Mouse (Mus musculus): ENCODE data around the gene Tcp11. TPM values are rescaled to one million over a fixed set of nuclear protein-coding genes. Genes with fewer than 3 reads are reported as not detected.

The Tcp11 gene
- total RNA-seq, 1 experiment = 4.8 TPM

GRCm38 (mm10) chr17:28084964-28085363 is 4.5 kb upstream of the Tcp11 start:
- Histone ChIP-seq H3K9ac (ENCODE audit: insufficient read depth, low read depth, low read length, poor library complexity, severe bottlenecking) (peak overlapping the region; percentile 60; the same call in 1 of the 2 replicates), H3K27ac (ENCODE audit: insufficient read depth, low read depth, low read length, poor library complexity, severe bottlenecking) (no peak overlapping the region; the same call in 1 of the 2 replicates), H3K36me3 (ENCODE audit: control insufficient read depth, insufficient read depth, low read length, poor library complexity, severe bottlenecking) (no peaks in the 10 kb centered on the region), H3K4me3 (ENCODE audit: insufficient read depth in 1 of 2, low read depth in 1 of 2, low read length in 2 of 2, poor library complexity in 1 of 2, severe bottlenecking in 1 of 2) (0 out of 4 replicates have a peak overlapping the region, but pooled peaks of 1 of the 2 experiments have one; percentile 25), H3K9me3 (ENCODE audit: control insufficient read depth, insufficient read depth, low read depth, low read length) (no peaks in the 10 kb centered on the region), H3K4me1 (ENCODE audit: control insufficient read depth in 2 of 2, insufficient read depth in 2 of 2, low read length in 2 of 2, poor library complexity in 1 of 2) (peaks cover 6 to 31% of the 10 kb centered on the region in 2 experiments)
- TF ChIP-seq HCFC1 (IDR thresholded peaks at IDR 0.05; ENCODE audit: borderline replicate concordance, insufficient read depth, low read length) = 0 out of 2 replicates have a peak, but pooled peaks have one; percentile 36
- no peak for TF ChIP-seq MAFK (IDR thresholded peaks at IDR 0.05; ENCODE audit: insufficient read depth, low read depth, low read length)
- TF ChIP-seq ZC3H11A (IDR thresholded peaks at IDR 0.05; ENCODE audit: borderline replicate concordance, low read depth, low read length) = peak; percentile 46; the same call in 1 of the 2 replicates
- in situ Hi-C loops (cut with MboI; ENCODE audit: low sequenced_read_pairs in 2 of 2, unreplicated experiment in 2 of 2) = no loop called here
- peak; percentile 82 for DNase-seq (ENCODE audit: low read depth, low spot score)

GRCm38 (mm10) chr17:28084395-28084905 is 4.0 kb upstream of the Tcp11 start:
- H3K4me3 ChIP-seq (ENCODE audit: insufficient read depth in 1 of 2, low read depth in 1 of 2, low read length in 2 of 2, poor library complexity in 1 of 2, severe bottlenecking in 1 of 2) = no peak overlapping the region

GRCm38 (mm10) chr17:28082863-28083262 is 2.4 kb upstream of the Tcp11 start:
- no peak overlapping the region for H3K9ac ChIP-seq (ENCODE audit: insufficient read depth, low read depth, low read length, poor library complexity, severe bottlenecking)
- in situ Hi-C loops (cut with MboI; ENCODE audit: low sequenced_read_pairs in 2 of 2, unreplicated experiment in 2 of 2) = no loop called here
- DNase-seq (ENCODE audit: low read depth, low spot score) = no peak
- TF ChIP-seq MAFK (IDR thresholded peaks at IDR 0.05; ENCODE audit: insufficient read depth, low read depth, low read length) (no peak), HCFC1 (IDR thresholded peaks at IDR 0.05; ENCODE audit: borderline replicate concordance, insufficient read depth, low read length) (no peak), ZC3H11A (IDR thresholded peaks at IDR 0.05; ENCODE audit: borderline replicate concordance, low read depth, low read length) (no peak), ZNF384 (IDR thresholded peaks at IDR 0.05; ENCODE audit: low read depth, low read length) (no peak), CHD2 (IDR thresholded peaks at IDR 0.05; ENCODE audit: low read depth, low read length) (no peak)
- no peaks in the 10 kb centered on the region for H3K36me3 ChIP-seq (ENCODE audit: control insufficient read depth, insufficient read depth, low read length, poor library complexity, severe bottlenecking)
- H3K4me3 ChIP-seq (ENCODE audit: insufficient read depth in 1 of 2, low read depth in 1 of 2, low read length in 2 of 2, poor library complexity in 1 of 2, severe bottlenecking in 1 of 2) = no peak overlapping the region
- H3K9me3 ChIP-seq (ENCODE audit: control insufficient read depth, insufficient read depth, low read depth, low read length) = no peaks in the 10 kb centered on the region
- peaks cover 4 to 25% of the 10 kb centered on the region in 2 experiments; a peak in 3 of 4 replicates for H3K4me1 ChIP-seq (ENCODE audit: control insufficient read depth in 2 of 2, insufficient read depth in 2 of 2, low read length in 2 of 2, poor library complexity in 1 of 2)
- no peak overlapping the region for H3K27ac ChIP-seq (ENCODE audit: insufficient read depth, low read depth, low read length, poor library complexity, severe bottlenecking)

More at GRCm38 (mm10) chr17:28084395-28084905, 4.0 kb upstream of the Tcp11 start:
- H3K36me3 ChIP-seq (ENCODE audit: control insufficient read depth, insufficient read depth, low read length, poor library complexity, severe bottlenecking) = no peaks in the 10 kb centered on the region
- no peak for DNase-seq (ENCODE audit: low read depth, low spot score)
- H3K9ac ChIP-seq (ENCODE audit: insufficient read depth, low read depth, low read length, poor library complexity, severe bottlenecking) = peak overlapping the region; percentile 60; the same call in 1 of the 2 replicates
- no peaks in the 10 kb centered on the region for H3K9me3 ChIP-seq (ENCODE audit: control insufficient read depth, insufficient read depth, low read depth, low read length)
- H3K4me1 ChIP-seq (ENCODE audit: control insufficient read depth in 2 of 2, insufficient read depth in 2 of 2, low read length in 2 of 2, poor library complexity in 1 of 2) = peaks cover 6 to 31% of the 10 kb centered on the region in 2 experiments
- in situ Hi-C loops (cut with MboI; ENCODE audit: low sequenced_read_pairs in 2 of 2, unreplicated experiment in 2 of 2) = no loop called here
- no peak for TF ChIP-seq ZNF384 (IDR thresholded peaks at IDR 0.05; ENCODE audit: low read depth, low read length)
- TF ChIP-seq ZC3H11A (IDR thresholded peaks at IDR 0.05; ENCODE audit: borderline replicate concordance, low read depth, low read length) = no peak
- no peak for TF ChIP-seq CHD2 (IDR thresholded peaks at IDR 0.05; ENCODE audit: low read depth, low read length)
- TF ChIP-seq MAFK (IDR thresholded peaks at IDR 0.05; ENCODE audit: insufficient read depth, low read depth, low read length) = no peak
- TF ChIP-seq HCFC1 (IDR thresholded peaks at IDR 0.05; ENCODE audit: borderline replicate concordance, insufficient read depth, low read length) = no peak
- H3K27ac ChIP-seq (ENCODE audit: insufficient read depth, low read depth, low read length, poor library complexity, severe bottlenecking) = no peak overlapping the region; the same call in 1 of the 2 replicates

GRCm38 (mm10) chr17:28081856-28082255 is 1.4 kb upstream of the Tcp11 start:
- Histone ChIP-seq H3K9ac (ENCODE audit: insufficient read depth, low read depth, low read length, poor library complexity, severe bottlenecking) (no peak overlapping the region; the same call in 1 of the 2 replicates), H3K9me3 (ENCODE audit: control insufficient read depth, insufficient read depth, low read depth, low read length) (no peaks in the 10 kb centered on the region), H3K27ac (ENCODE audit: insufficient read depth, low read depth, low read length, poor library complexity, severe bottlenecking) (peak overlapping the region; percentile 20; the same call in 1 of the 2 replicates), H3K36me3 (ENCODE audit: control insufficient read depth, insufficient read depth, low read length, poor library complexity, severe bottlenecking) (no peaks in the 10 kb centered on the region), H3K4me1 (ENCODE audit: control insufficient read depth in 2 of 2, insufficient read depth in 2 of 2, low read length in 2 of 2, poor library complexity in 1 of 2) (peaks cover under 1 to 23% of the 10 kb centered on the region in 2 experiments; a peak in 3 of 4 replicates), H3K4me3 (ENCODE audit: insufficient read depth in 1 of 2, low read depth in 1 of 2, low read length in 2 of 2, poor library complexity in 1 of 2, severe bottlenecking in 1 of 2) (0 out of 4 replicates have a peak overlapping the region, but pooled peaks of 1 of the 2 experiments have one; percentile 11)
- peak; percentile 17; the same call in 1 of the 2 replicates for TF ChIP-seq HCFC1 (IDR thresholded peaks at IDR 0.05; ENCODE audit: borderline replicate concordance, insufficient read depth, low read length)
- TF ChIP-seq ZC3H11A (IDR thresholded peaks at IDR 0.05; ENCODE audit: borderline replicate concordance, low read depth, low read length) = no peak
- in situ Hi-C loops (cut with MboI; ENCODE audit: low sequenced_read_pairs in 2 of 2, unreplicated experiment in 2 of 2) = no loop called here
- no peak for DNase-seq (ENCODE audit: low read depth, low spot score)
